Mouse (Mus musculus) heart, embryonic 11.5 days (tissue): ENCODE measurements around the gene Fam162a. TPM values are rescaled to one million over a fixed set of nuclear protein-coding genes. Genes with fewer than 3 reads are reported as not detected.
A peak's percentile ranks its signal among the peaks of the same experiment; 100 is the strongest.
"Not testable (repeated sequence)": the region's sequence is repeated elsewhere in the genome, so short reads cannot be mapped to it uniquely, and the experiment has no call there.

Source experiments
- ATAC-seq: fragments of 200-750 bp; cut with Nextera tagmentation; replicated peaks from 2 replicates; pipeline ENCODE4 v1.8.0; 2017; ENCODE audit warnings: moderate library complexity; ENCODE audit not compliant: insufficient number of reproducible peaks, low FRiP score, low TSS enrichment
- H3K27ac ChIP-seq: fragments of 300-500 bp; sonication (generic); 2 replicates; pipeline ENCODE4 v1.5.1; 2014; ENCODE audit warnings: mild to moderate bottlenecking, low read depth, low read length
- H3K27me3 ChIP-seq: fragments of 300-500 bp; sonication (generic); 2 replicates; pipeline ENCODE4 v1.6.1; 2014; ENCODE audit warnings: mild to moderate bottlenecking, low read length, mixed read lengths; ENCODE audit not compliant: control insufficient read depth, insufficient read depth
- H3K36me3 ChIP-seq: fragments of 300-500 bp; sonication (generic); 2 replicates; pipeline ENCODE4 v1.6.1; 2014; ENCODE audit warnings: mild to moderate bottlenecking, low read length, moderate library complexity, mixed read lengths; ENCODE audit not compliant: control insufficient read depth, insufficient read depth
- H3K4me1 ChIP-seq: fragments of 300-500 bp; sonication (generic); 2 replicates; pipeline ENCODE4 v1.6.1; 2014; ENCODE audit warnings: low read length; ENCODE audit not compliant: control insufficient read depth, insufficient read depth
- H3K4me2 ChIP-seq: fragments of 300-500 bp; sonication (generic); 2 replicates; pipeline ENCODE4 v1.6.1; 2014; ENCODE audit warnings: mild to moderate bottlenecking, moderate library complexity
- H3K4me3 ChIP-seq: fragments of 300-500 bp; sonication (generic); 2 replicates; pipeline ENCODE4 v1.5.1; 2014; ENCODE audit warnings: low read depth, low read length
- H3K9ac ChIP-seq: fragments of 300-500 bp; sonication (generic); 2 replicates; pipeline ENCODE4 v1.6.1; 2014; ENCODE audit warnings: mild to moderate bottlenecking, low read depth, low read length, moderate library complexity
- H3K9me3 ChIP-seq: fragments of 300-500 bp; sonication (generic); replicated peaks from 2 replicates; pipeline ENCODE4 v1.6.1; 2016; ENCODE audit warnings: low read length; ENCODE audit not compliant: control insufficient read depth
- WGBS: fragments of 180-500 bp; shearing (Covaris S2); extraction: QIAGEN DNeasy Blood & Tissue Kit; methylation state at CpG from one replicate; pipeline ENCODE4 v1.1.7; 2014; ENCODE audit not compliant: insufficient replicate concordance; 5-methylcytosine and 5-hydroxymethylcytosine counted together
- polyA plus RNA-seq: library from polyadenylated mRNA; unstranded; fragments of >200 nt; fragmentation: Nextera tagmentation; extraction: Ambion mirVana; gene quantifications from 2 replicates; pipeline ENCODE4 v1.2.1, GENCODE M21; 2014

Gene Fam162a
- polyA plus RNA-seq, 1 experiment from 2014 or later, result 731 TPM

DNA sequence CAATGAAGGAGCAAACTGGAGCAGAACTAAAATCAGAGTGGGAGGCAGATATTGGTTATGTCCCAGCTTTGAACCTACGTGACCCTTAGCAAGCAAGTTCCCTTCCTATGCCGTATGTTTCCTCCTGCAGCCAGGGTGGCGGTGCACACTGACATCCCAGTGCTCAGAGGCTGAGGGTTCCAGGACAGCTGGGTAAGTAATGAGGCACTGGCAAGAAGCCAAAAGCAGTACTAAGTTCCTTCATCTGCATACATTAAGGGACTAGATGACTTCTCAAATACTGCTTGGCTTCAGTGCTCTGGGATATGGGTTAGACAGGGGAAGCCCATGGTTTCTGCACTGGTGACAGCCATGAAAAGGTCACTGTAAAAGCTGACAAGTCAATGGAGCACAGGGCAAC, 3.0 kb downstream of the Fam162a start:
- Histone ChIP-seq H3K36me3 (no peaks in the 10 kb centered on the region), H3K4me1 (peaks cover 46% of the 10 kb centered on the region), H3K4me2 (peak overlapping the region; percentile 74; the same call in 1 of the 2 replicates), H3K27ac (no peak overlapping the region), H3K9me3 (no peaks in the 10 kb centered on the region), H3K27me3 (no peaks in the 10 kb centered on the region), H3K9ac (no peak overlapping the region), H3K4me3 (no peak overlapping the region)
- WGBS, result 61% methylated on average over 3 of the region's 3 CpGs
- no peak for ATAC-seq

DNA sequence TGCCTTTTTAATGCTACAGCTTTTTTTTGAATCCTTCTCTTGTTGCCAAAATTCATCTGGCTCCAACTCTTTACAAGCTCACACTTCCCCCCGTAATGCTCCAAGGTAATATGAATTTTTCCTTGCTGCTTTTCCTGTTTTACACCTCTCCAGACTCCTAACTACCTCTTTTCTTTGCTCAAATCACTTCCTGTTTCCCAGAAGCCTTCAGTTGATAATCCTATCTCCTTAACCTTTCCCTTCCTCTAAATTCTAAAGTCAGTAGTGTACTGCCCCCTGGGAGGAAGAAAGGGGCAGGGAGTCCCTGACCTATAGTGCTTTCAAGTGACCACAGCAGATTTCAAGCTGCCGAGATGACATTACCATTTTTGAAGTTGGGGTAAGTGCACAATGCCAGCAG, 3.7 kb downstream of the Fam162a start:
- Histone ChIP-seq H3K27me3 (no peaks in the 10 kb centered on the region), H3K27ac (no peak overlapping the region), H3K4me2 (no peak overlapping the region), H3K9me3 (no peaks in the 10 kb centered on the region), H3K36me3 (no peaks in the 10 kb centered on the region), H3K4me3 (no peak overlapping the region), H3K9ac (no peak overlapping the region), H3K4me1 (peaks cover 48% of the 10 kb centered on the region)
- no peak for ATAC-seq
- WGBS, result 49% methylated on average over 2 of the region's 2 CpGs

GRCm38 (mm10) chr16:36064904-36065303, 6.5 kb downstream of the Fam162a start:
- H3K4me2 ChIP-seq, result no peak overlapping the region; the same call in 1 of the 2 replicates

DNA sequence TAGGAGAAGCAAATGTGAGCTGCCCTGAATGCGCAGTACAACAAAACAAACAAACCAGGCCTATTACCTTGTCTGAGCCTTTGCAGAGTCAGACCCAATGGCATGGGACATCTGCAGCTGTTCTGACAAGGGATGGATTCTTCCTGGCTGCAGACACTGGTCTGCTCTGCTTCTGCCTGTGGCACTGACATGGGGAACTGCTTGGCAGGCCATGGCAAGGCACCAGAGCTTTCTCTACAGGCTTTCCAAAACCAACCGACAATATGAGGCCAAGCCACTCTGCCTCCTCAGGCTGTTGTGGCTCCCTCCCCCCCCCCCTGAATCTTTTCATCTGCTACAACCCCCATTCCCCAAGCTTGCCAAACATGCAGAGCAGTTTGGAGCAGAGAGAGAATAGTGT, 8.1 kb downstream of the Fam162a start:
- ATAC-seq, result no peak
- H3K9ac ChIP-seq, result no peak overlapping the region
- no peak overlapping the region for H3K27ac ChIP-seq
- no peak overlapping the region for H3K4me2 ChIP-seq
- H3K36me3 ChIP-seq, result 0 out of 2 replicates have a peak, but pooled peaks cover 2% of the 10 kb centered on the region
- H3K4me1 ChIP-seq, result peaks cover 48% of the 10 kb centered on the region
- no peaks in the 10 kb centered on the region for H3K9me3 ChIP-seq
- no peak overlapping the region for H3K4me3 ChIP-seq
- WGBS, result 63% methylated on average over 2 of the region's 2 CpGs
- H3K27me3 ChIP-seq, result no peaks in the 10 kb centered on the region

More at GRCm38 (mm10) chr16:36064904-36065303, 6.5 kb downstream of the Fam162a start:
- peaks cover 53% of the 10 kb centered on the region for H3K4me1 ChIP-seq
- no peak overlapping the region for H3K9ac ChIP-seq
- ATAC-seq, result no peak
- no peak overlapping the region for H3K27ac ChIP-seq
- no peaks in the 10 kb centered on the region for H3K9me3 ChIP-seq
- no peaks in the 10 kb centered on the region for H3K27me3 ChIP-seq
- 65% methylated on average over 5 of the region's 5 CpGs for WGBS
- H3K36me3 ChIP-seq, result 0 out of 2 replicates have a peak, but pooled peaks cover 2% of the 10 kb centered on the region
- no peak overlapping the region for H3K4me3 ChIP-seq

DNA sequence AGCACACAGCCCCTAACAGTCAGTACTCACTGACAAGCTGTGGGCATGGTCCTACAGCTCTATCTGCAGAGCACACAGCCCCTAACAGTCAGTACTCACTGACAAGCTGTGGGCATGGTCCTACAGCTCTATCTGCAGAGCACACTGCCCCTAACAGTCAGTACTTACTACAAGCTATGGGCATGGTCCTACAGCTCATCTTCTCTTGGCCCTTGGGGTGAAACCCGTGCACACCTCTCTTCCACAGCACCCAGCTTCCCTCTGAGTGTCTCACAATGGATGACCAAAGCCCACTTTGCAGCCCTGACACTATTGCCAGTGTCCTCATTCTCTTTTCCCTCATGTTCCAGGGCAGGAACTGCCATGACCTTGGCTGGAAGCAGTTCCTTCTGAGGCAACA, 8.9 kb downstream of the Fam162a start:
- not testable (repeated sequence) for H3K4me3 ChIP-seq, H3K36me3 ChIP-seq, H3K9me3 ChIP-seq, H3K27me3 ChIP-seq, H3K27ac ChIP-seq, H3K4me2 ChIP-seq, H3K9ac ChIP-seq, ATAC-seq
- H3K4me1 ChIP-seq, result peaks cover 46% of the 10 kb centered on the region
- 69% methylated on average over 1 of the region's 1 CpGs for WGBS

- Histone ChIP-seq H3K4me2 (no peak overlapping the region), H3K9me3 (no peaks in the 10 kb centered on the region), H3K27ac (no peak overlapping the region), H3K36me3 (peaks cover 8% of the 10 kb centered on the region), H3K4me3 (no peak overlapping the region), H3K4me1 (peaks cover 35% of the 10 kb centered on the region), H3K9ac (no peak overlapping the region), H3K27me3 (no peaks in the 10 kb centered on the region)
- 50% methylated on average over 8 of the region's 8 CpGs for WGBS
- no peak; the same call in 1 of the 2 replicates for ATAC-seq
Observed at GRCm38 (mm10) chr16:36057933-36058475, 13.4 kb downstream of the Fam162a start.

- Histone ChIP-seq H3K9me3 (no peaks in the 10 kb centered on the region), H3K27ac (no peak overlapping the region), H3K27me3 (no peaks in the 10 kb centered on the region), H3K4me3 (no peak overlapping the region), H3K36me3 (peaks cover 11% of the 10 kb centered on the region), H3K9ac (no peak overlapping the region), H3K4me1 (peaks cover 37% of the 10 kb centered on the region), H3K4me2 (no peak overlapping the region)
- 85% methylated on average over 11 of the region's 11 CpGs for WGBS
- ATAC-seq, result no peak
Observed at GRCm38 (mm10) chr16:36056416-36056815, 15.0 kb downstream of the Fam162a start.

DNA sequence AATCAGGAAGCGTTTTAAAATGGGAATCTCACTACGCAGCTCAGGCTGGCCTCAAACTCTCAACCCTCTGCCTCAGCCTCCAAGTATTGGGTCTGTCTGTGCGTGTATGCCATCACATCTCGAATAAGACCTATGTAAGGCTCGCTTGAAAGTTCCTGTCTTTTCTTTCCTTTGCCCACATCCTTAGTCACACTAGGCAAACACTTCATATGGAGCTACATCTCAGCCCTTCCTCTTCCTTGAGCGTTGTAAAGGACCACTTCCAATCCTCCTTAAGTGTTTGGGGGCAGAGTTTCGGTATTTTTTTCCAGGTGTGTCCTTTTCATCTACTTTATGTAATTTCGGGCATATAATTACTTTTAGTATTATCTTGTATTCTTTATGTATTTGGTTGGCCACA, 16.5 kb downstream of the Fam162a start:
- H3K36me3 ChIP-seq, result peaks cover 14% of the 10 kb centered on the region
- no peak for ATAC-seq

More for the DNA sequence above, 16.5 kb downstream of the Fam162a start:
- no peak overlapping the region for H3K4me2 ChIP-seq
- no peaks in the 10 kb centered on the region for H3K27me3 ChIP-seq
- no peak overlapping the region for H3K4me3 ChIP-seq
- H3K4me1 ChIP-seq, result peaks cover 32% of the 10 kb centered on the region
- 90% methylated on average over 8 of the region's 8 CpGs for WGBS
- H3K27ac ChIP-seq, result no peak overlapping the region
- no peaks in the 10 kb centered on the region for H3K9me3 ChIP-seq
- H3K9ac ChIP-seq, result no peak overlapping the region
